ENCODE assay signal across 30 mouse cellular contexts in genomic region chr5:72689556-72689955, GRCm38 (mm10). TPM values are rescaled to one million over a fixed set of nuclear protein-coding genes. Genes with fewer than 3 reads are reported as not detected.
DNase-seq lines count a peak whose midpoint lies in the region; ATAC-seq and TF ChIP-seq lines count a peak whose summit lies in the region.
"Had no signal": no experiment of that assay in that cellular context is flagged by ENCODE, and none has a peak within 500 bp of the region (broad histone marks: within the 10 kb centered on the region; RNA-seq: fewer than 3 reads in every experiment).

No protein-coding gene starts in this region.

- ATAC-seq in forebrain, embryonic 14.5 days: no peak
- ATAC-seq in forebrain, embryonic 15.5 days (replicated peaks): no peak
- peak; percentile 46; the same call in 1 of the 2 replicates for ATAC-seq in forebrain, postnatal 0 days
- no peak for ATAC-seq in forebrain, embryonic 11.5 days (replicated peaks; ENCODE audit: low FRiP score)
- ATAC-seq: activated CD4-positive, CD25-positive, alpha-beta regulatory T cell, adult 4 months; CD4-positive, CD25-positive, alpha-beta regulatory T cell, adult 4 months; Patski had no signal

- no peak overlapping the region for H3K9ac ChIP-seq in forebrain, embryonic 14.5 days (ENCODE audit: low read length)
- H3K9ac ChIP-seq in forebrain, embryonic 15.5 days (replicated peaks): no peak overlapping the region
- H3K9ac ChIP-seq in forebrain, postnatal 0 days: no peak overlapping the region
- H3K9ac ChIP-seq in forebrain, embryonic 11.5 days (ENCODE audit: low read length): no peak overlapping the region
- H3K9ac ChIP-seq: embryonic facial prominence, embryonic 13.5 days; embryonic facial prominence, embryonic 15.5 days had no signal

- no peaks in the 10 kb centered on the region for H3K27me3 ChIP-seq in forebrain, embryonic 14.5 days (replicated peaks; ENCODE audit: control insufficient read depth, insufficient read depth, low read length)
- H3K27me3 ChIP-seq in forebrain, embryonic 15.5 days: no peaks in the 10 kb centered on the region
- no peaks in the 10 kb centered on the region for H3K27me3 ChIP-seq in forebrain, postnatal 0 days (ENCODE audit: insufficient read depth, low read length)
- no peaks in the 10 kb centered on the region for H3K27me3 ChIP-seq in forebrain, embryonic 11.5 days (ENCODE audit: control insufficient read depth, insufficient read depth, low read length)
- H3K27me3 ChIP-seq: CH12.LX; embryonic facial prominence, embryonic 13.5 days; embryonic facial prominence, embryonic 15.5 days; Patski had no signal

- no peak for TF ChIP-seq CTCF in forebrain, postnatal 0 days (IDR thresholded peaks at IDR 0.05; ENCODE audit: low read depth)

- peak; percentile 56 for DNase-seq in forebrain, embryonic 14.5 days (ENCODE audit: low spot score)
- DNase-seq in forebrain, postnatal 0 days: peak; percentile 71
- DNase-seq in forebrain, embryonic 11.5 days (ENCODE audit: low spot score): no peak
- peak; percentile 10 for DNase-seq in brain, adult 2 months (ENCODE audit: low read depth, low spot score)
- no peak for DNase-seq in adrenal gland, postnatal 25 days
- DNase-seq: adrenal gland, adult 8-10 months; adrenal gland, postnatal 14 days; B cell, adult 2 months; cerebellum, adult 11 months; cerebellum, adult 18-20 months; cerebellum, adult 8-10 months; cerebellum, adult 9-11 months; cerebellum, postnatal 14 days; cerebellum, postnatal 36 days; embryo, embryonic 11 days had no signal

- H3K4me2 ChIP-seq in forebrain, embryonic 14.5 days (ENCODE audit: low read length): no peak overlapping the region
- H3K4me2 ChIP-seq in forebrain, embryonic 15.5 days (replicated peaks): no peak overlapping the region
- H3K4me2 ChIP-seq in forebrain, postnatal 0 days (ENCODE audit: low read depth): no peak overlapping the region
- H3K4me2 ChIP-seq in forebrain, embryonic 11.5 days (ENCODE audit: low read depth, low read length, severe bottlenecking): no peak overlapping the region
- H3K4me2 ChIP-seq: embryonic facial prominence, embryonic 13.5 days; embryonic facial prominence, embryonic 15.5 days had no signal

- H3K4me1 ChIP-seq in forebrain, embryonic 14.5 days (ENCODE audit: control insufficient read depth, insufficient read depth, low read length): no peaks in the 10 kb centered on the region
- H3K4me1 ChIP-seq in forebrain, embryonic 15.5 days: no peaks in the 10 kb centered on the region; the same call in 1 of the 2 replicates
- 0 out of 2 replicates have a peak, but pooled peaks cover 3% of the 10 kb centered on the region for H3K4me1 ChIP-seq in forebrain, postnatal 0 days (ENCODE audit: insufficient read depth)
- no peaks in the 10 kb centered on the region for H3K4me1 ChIP-seq in forebrain, embryonic 11.5 days (replicated peaks; ENCODE audit: control insufficient read depth, insufficient read depth, low read length)
- H3K4me1 ChIP-seq: embryonic facial prominence, embryonic 13.5 days; embryonic facial prominence, embryonic 15.5 days; forebrain, embryonic 10.5 days had no signal

- H3K9me3 ChIP-seq in forebrain, embryonic 14.5 days (replicated peaks; ENCODE audit: control insufficient read depth, low read length): no peaks in the 10 kb centered on the region
- no peaks in the 10 kb centered on the region for H3K9me3 ChIP-seq in forebrain, embryonic 15.5 days
- H3K9me3 ChIP-seq in forebrain, postnatal 0 days (ENCODE audit: low read length): no peaks in the 10 kb centered on the region
- no peaks in the 10 kb centered on the region for H3K9me3 ChIP-seq in forebrain, embryonic 11.5 days (ENCODE audit: control insufficient read depth, low read length)
- H3K9me3 ChIP-seq: embryonic facial prominence, embryonic 15.5 days; forebrain, embryonic 10.5 days; G1E had no signal

- H3K4me3 ChIP-seq in forebrain, embryonic 14.5 days (ENCODE audit: low read depth, low read length): no peak overlapping the region
- H3K4me3 ChIP-seq in forebrain, embryonic 15.5 days: no peak overlapping the region
- no peak overlapping the region for H3K4me3 ChIP-seq in forebrain, postnatal 0 days (ENCODE audit: low read depth, low read length)
- H3K4me3 ChIP-seq in forebrain, embryonic 11.5 days (ENCODE audit: low read depth, low read length): no peak overlapping the region
- H3K4me3 ChIP-seq: embryonic facial prominence, embryonic 13.5 days; embryonic facial prominence, embryonic 15.5 days; erythroblast, embryonic 14.5 days; forebrain, embryonic 10.5 days had no signal

- no peaks in the 10 kb centered on the region for H3K36me3 ChIP-seq in forebrain, embryonic 14.5 days (ENCODE audit: control insufficient read depth, insufficient read depth, low read length)
- H3K36me3 ChIP-seq in forebrain, embryonic 15.5 days: no peaks in the 10 kb centered on the region
- no peaks in the 10 kb centered on the region for H3K36me3 ChIP-seq in forebrain, postnatal 0 days (ENCODE audit: insufficient read depth)
- no peaks in the 10 kb centered on the region for H3K36me3 ChIP-seq in forebrain, embryonic 11.5 days (ENCODE audit: control insufficient read depth, insufficient read depth, low read length)
- H3K36me3 ChIP-seq: embryonic facial prominence, embryonic 13.5 days; embryonic facial prominence, embryonic 15.5 days; forebrain, embryonic 10.5 days; G1E had no signal

- H3K27ac ChIP-seq in forebrain, embryonic 14.5 days (ENCODE audit: low read depth, low read length): no peak overlapping the region
- no peak overlapping the region for H3K27ac ChIP-seq in forebrain, embryonic 15.5 days (replicated peaks)
- no peak overlapping the region for H3K27ac ChIP-seq in forebrain, postnatal 0 days (ENCODE audit: low read depth, low read length)
- H3K27ac ChIP-seq in forebrain, embryonic 11.5 days (ENCODE audit: low read depth, low read length): no peak overlapping the region
- H3K27ac ChIP-seq: embryonic facial prominence, embryonic 13.5 days; embryonic facial prominence, embryonic 15.5 days; forebrain, embryonic 10.5 days had no signal

- 89% methylated on average over 7 of the region's 7 CpGs for WGBS in forebrain, embryonic 14.5 days
- 75% methylated on average over 7 of the region's 7 CpGs for WGBS in forebrain, embryonic 15.5 days
- 65% methylated on average over 7 of the region's 7 CpGs for WGBS in forebrain, postnatal 0 days
- 95% methylated on average over 7 of the region's 7 CpGs for WGBS in forebrain, embryonic 11.5 days

RNA-seq across cellular contexts. Expression of gene Nipal1, which starts 42.0 kb away (rescaled TPM):
- polyA plus RNA-seq in forebrain, embryonic 14.5 days (2014; fragmentation: Nextera tagmentation; extraction: Ambion mirVana): 0.32 and 0.68 TPM in 2 replicates
- 0.42 and 0.69 TPM in 2 replicates for polyA plus RNA-seq in forebrain, embryonic 15.5 days (2015; fragmentation: Nextera tagmentation; extraction: Ambion mirVana)
- 0.05 and 0.08 TPM in 2 replicates for total RNA-seq in forebrain, postnatal 0 days (2014; rRNA removed)
- 0.38 and 0.44 TPM in 2 replicates for polyA plus RNA-seq in forebrain, postnatal 0 days (2015; fragmentation: Nextera tagmentation; extraction: Ambion mirVana)
- 0.20 and 1.1 TPM in 2 replicates for polyA plus RNA-seq in forebrain, embryonic 11.5 days (2014; fragmentation: Nextera tagmentation; extraction: Ambion mirVana)
- total RNA-seq in adrenal gland, postnatal 25 days (2021): 0.21 and 4.8 TPM in 2 replicates
- total RNA-seq: CH12.LX had no signal
- polyA plus RNA-seq: G1E had no signal

RNA-seq across cellular contexts. Expression of gene Cnga1, which starts 45.5 kb away (rescaled TPM):
- not detected in 2 replicates for polyA plus RNA-seq in forebrain, embryonic 14.5 days (2014; fragmentation: Nextera tagmentation; extraction: Ambion mirVana)
- polyA plus RNA-seq in forebrain, embryonic 15.5 days (2015; fragmentation: Nextera tagmentation; extraction: Ambion mirVana): not detected in 2 replicates
- not detected in 2 replicates for total RNA-seq in forebrain, postnatal 0 days (2014; rRNA removed)
- polyA plus RNA-seq in forebrain, postnatal 0 days (2015; fragmentation: Nextera tagmentation; extraction: Ambion mirVana): not detected in 2 replicates
- polyA plus RNA-seq in forebrain, embryonic 11.5 days (2014; fragmentation: Nextera tagmentation; extraction: Ambion mirVana): not detected in 2 replicates
- total RNA-seq in adrenal gland, postnatal 25 days (2021): not detected in 2 replicates
- total RNA-seq: adrenal gland, adult 18-20 months; adrenal gland, postnatal 14 days; adrenal gland, postnatal 4 days; CH12.LX; common myeloid progenitor, adult 5-6 weeks had no signal
- polyA plus RNA-seq: embryonic facial prominence, embryonic 11.5 days; embryonic facial prominence, embryonic 13.5 days; embryonic facial prominence, embryonic 15.5 days; erythroblast, embryonic 14.5 days; forebrain, embryonic 10.5 days; frontal cortex, adult 2 months; G1E had no signal

Comparison
In these comparisons a context has a peak if more than half of its experiments do, and no peak if none do; other contexts are left out.
1. DNase-seq: peak in forebrain, embryonic 14.5 days (single experiment), forebrain, postnatal 0 days (single experiment) and brain, adult 2 months (single experiment); none in forebrain, embryonic 11.5 days (single experiment) and adrenal gland, postnatal 25 days (single experiment).